Mouse (Mus musculus): ENCODE data around the gene Slc2a1. TPM values are rescaled to one million over a fixed set of nuclear protein-coding genes. Genes with fewer than 3 reads are reported as not detected.

Gene Slc2a1
- polyA plus RNA-seq, 1 experiment = 49.0 TPM

DNA sequence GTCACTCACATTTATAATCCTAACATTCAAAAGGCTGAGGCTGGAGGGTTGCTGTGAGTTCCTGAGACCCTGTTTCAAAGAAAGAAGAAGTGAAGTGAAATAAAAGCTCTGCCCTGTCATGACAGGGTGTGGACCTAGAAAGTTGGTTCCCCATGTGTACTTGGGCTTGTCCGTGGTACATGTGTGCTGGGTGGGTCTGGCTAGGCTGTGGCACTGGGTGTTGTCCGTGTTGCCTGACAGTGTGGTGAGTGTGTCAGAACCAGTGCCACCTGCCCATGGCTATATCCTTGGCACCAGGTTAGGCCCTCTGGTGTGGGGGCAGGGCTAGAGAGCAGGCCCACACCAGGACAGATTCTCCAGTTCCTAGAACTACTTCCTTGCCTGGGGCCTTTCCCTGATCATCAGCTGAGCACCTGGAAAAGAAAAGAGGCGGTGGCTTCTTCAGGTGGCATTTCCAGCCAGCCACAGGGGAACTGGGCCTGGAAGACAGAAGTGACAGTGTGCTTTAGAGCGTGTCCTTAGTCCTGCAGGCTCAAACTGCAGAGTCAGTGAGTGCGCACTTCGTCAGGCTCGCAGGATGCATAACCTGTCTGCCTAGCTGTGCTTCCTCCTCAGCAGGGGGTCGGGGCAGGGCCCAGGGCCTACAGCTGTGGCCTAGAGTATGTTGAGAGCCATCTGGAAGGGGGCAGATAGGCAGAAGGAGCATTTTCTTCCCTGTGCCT, 22.8 kb downstream of the Slc2a1 start:
- H3K27me3 ChIP-seq (ENCODE audit: control insufficient read depth, insufficient read depth, insufficient read length) = no peaks in the 10 kb centered on the region

DNA sequence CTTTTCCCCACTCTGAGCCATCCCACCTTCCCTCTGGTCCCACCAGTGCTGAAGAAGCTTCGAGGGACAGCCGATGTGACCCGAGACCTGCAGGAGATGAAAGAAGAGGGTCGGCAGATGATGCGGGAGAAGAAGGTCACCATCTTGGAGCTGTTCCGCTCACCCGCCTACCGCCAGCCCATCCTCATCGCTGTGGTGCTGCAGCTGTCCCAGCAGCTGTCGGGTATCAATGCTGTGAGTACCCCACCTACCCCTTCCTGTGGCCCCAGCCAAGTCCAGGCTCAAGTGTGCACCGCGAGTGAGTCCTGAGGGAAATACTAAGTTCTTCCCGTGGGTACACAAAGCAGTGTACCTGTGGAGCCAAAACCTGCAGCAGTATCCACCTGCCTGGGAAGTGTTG, 24.8 kb downstream of the Slc2a1 start:
- no peak for TF ChIP-seq MAX (IDR thresholded peaks at IDR 0.05)
- no peak for TF ChIP-seq MYOD1 (IDR thresholded peaks at IDR 0.05; ENCODE audit: control insufficient read depth, insufficient read length, low read depth)
- no peak for TF ChIP-seq FOSL1 (IDR thresholded peaks at IDR 0.05; ENCODE audit: insufficient read depth, low read length, poor library complexity, severe bottlenecking)
- H3K79me3 ChIP-seq (ENCODE audit: low read depth) = peaks cover 3% of the 10 kb centered on the region
- peaks cover 77% of the 10 kb centered on the region for H3K36me3 ChIP-seq (ENCODE audit: control insufficient read depth, insufficient read depth)
- no peak overlapping the region for H3K4me3 ChIP-seq (ENCODE audit: insufficient read depth, poor library complexity, severe bottlenecking)
- H3K27me3 ChIP-seq (ENCODE audit: control insufficient read depth, insufficient read depth, insufficient read length) = no peaks in the 10 kb centered on the region
- peaks cover 15% of the 10 kb centered on the region for H3K79me2 ChIP-seq (ENCODE audit: control insufficient read depth, insufficient read depth)
- H3ac ChIP-seq (ENCODE audit: control insufficient read depth, insufficient read length, low read depth) = no peak overlapping the region

More for the DNA sequence above, 22.8 kb downstream of the Slc2a1 start:
- Histone ChIP-seq H3K4me3 (ENCODE audit: insufficient read depth, poor library complexity, severe bottlenecking) (no peak overlapping the region), H3K36me3 (ENCODE audit: control insufficient read depth, insufficient read depth) (peaks cover 62% of the 10 kb centered on the region), H3K79me3 (ENCODE audit: low read depth) (peaks cover 13% of the 10 kb centered on the region), H3ac (ENCODE audit: control insufficient read depth, insufficient read length, low read depth) (no peak overlapping the region), H3K79me2 (ENCODE audit: control insufficient read depth, insufficient read depth) (peaks cover 34% of the 10 kb centered on the region)
- TF ChIP-seq FOSL1 (IDR thresholded peaks at IDR 0.05; ENCODE audit: insufficient read depth, low read length, poor library complexity, severe bottlenecking) = no peak

DNA sequence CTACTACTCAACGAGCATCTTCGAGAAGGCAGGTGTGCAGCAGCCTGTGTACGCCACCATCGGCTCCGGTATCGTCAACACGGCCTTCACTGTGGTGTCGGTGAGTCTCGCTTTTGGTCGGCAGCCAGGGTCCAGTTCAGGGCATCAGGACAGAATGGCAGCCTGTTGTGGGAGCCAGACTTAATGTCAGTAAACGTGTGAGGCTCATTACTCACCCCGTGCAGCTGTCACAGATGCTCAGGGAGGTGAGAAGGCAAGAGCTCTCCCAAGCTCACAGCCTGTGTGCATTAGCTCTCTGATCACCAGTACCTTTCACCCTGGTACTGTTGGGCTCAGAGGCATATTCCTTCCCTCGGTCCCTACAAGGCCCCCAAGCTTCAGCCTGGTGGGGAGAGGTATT, 25.3 kb downstream of the Slc2a1 start:
- TF ChIP-seq CTCF (IDR thresholded peaks at IDR 0.05; ENCODE audit: control insufficient read depth, insufficient read depth, insufficient read length) (no peak), FOSL1 (IDR thresholded peaks at IDR 0.05; ENCODE audit: insufficient read depth, low read length, poor library complexity, severe bottlenecking) (no peak), MYOD1 (IDR thresholded peaks at IDR 0.05; ENCODE audit: control insufficient read depth, insufficient read length, low read depth) (peak; percentile 53)
- H3K4me3 ChIP-seq (ENCODE audit: insufficient read depth, poor library complexity, severe bottlenecking) = no peak overlapping the region
- no peak overlapping the region for H3ac ChIP-seq (ENCODE audit: control insufficient read depth, insufficient read length, low read depth)
- H3K27me3 ChIP-seq (ENCODE audit: control insufficient read depth, insufficient read depth, insufficient read length) = no peaks in the 10 kb centered on the region
- peaks cover 9% of the 10 kb centered on the region for H3K79me2 ChIP-seq (ENCODE audit: control insufficient read depth, insufficient read depth)
- H3K36me3 ChIP-seq (ENCODE audit: control insufficient read depth, insufficient read depth) = peaks cover 77% of the 10 kb centered on the region
- peaks cover 3% of the 10 kb centered on the region for H3K79me3 ChIP-seq (ENCODE audit: low read depth)

- no peak overlapping the region for H3K4me3 ChIP-seq (ENCODE audit: insufficient read depth, poor library complexity, severe bottlenecking)
- H3ac ChIP-seq (ENCODE audit: control insufficient read depth, insufficient read length, low read depth) = no peak overlapping the region
- H3K36me3 ChIP-seq (ENCODE audit: control insufficient read depth, insufficient read depth) = peaks cover 58% of the 10 kb centered on the region
- H3K27me3 ChIP-seq (ENCODE audit: control insufficient read depth, insufficient read depth, insufficient read length) = no peaks in the 10 kb centered on the region
- no peaks in the 10 kb centered on the region for H3K79me2 ChIP-seq (ENCODE audit: control insufficient read depth, insufficient read depth)
- no peaks in the 10 kb centered on the region for H3K79me3 ChIP-seq (ENCODE audit: low read depth)
- TF ChIP-seq MAX (IDR thresholded peaks at IDR 0.05) (no peak), CTCF (IDR thresholded peaks at IDR 0.05; ENCODE audit: control insufficient read depth, insufficient read depth, insufficient read length) (no peak), MYOG (IDR thresholded peaks at IDR 0.05; ENCODE audit: control insufficient read depth, extremely low read depth, insufficient read length) (no peak), FOSL1 (IDR thresholded peaks at IDR 0.05; ENCODE audit: insufficient read depth, low read length, poor library complexity, severe bottlenecking) (no peak), CEBPB (IDR thresholded peaks at IDR 0.05; ENCODE audit: low read depth) (no peak), MYOD1 (IDR thresholded peaks at IDR 0.05; ENCODE audit: control insufficient read depth, insufficient read length, low read depth) (no peak), USF1 (IDR thresholded peaks at IDR 0.05; ENCODE audit: low read depth) (no peak)
Observed at GRCm38 (mm10) chr4:119137313-119137712, 28.8 kb downstream of the Slc2a1 start.

DNA sequence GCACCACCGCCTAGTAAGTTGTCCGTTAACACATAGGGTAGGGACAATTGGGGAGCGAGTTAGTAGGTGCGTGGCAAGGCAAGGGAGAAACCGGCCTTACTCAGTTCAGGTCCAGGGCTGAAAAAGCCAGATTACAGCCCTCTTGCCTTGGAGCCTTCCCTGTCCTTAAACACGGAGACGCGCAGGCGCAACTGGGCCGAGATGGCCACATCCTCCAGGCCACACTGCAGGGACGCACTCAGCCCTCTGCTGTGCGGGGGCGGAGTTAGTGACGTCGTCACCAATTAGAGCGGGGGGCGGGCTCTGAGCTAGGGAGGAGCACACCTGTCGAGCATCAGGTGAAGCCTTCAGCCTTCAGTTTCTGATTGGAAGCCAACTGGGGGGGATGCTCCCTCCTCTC, 29.7 kb downstream of the Slc2a1 start:
- no peak for TF ChIP-seq MYOG (IDR thresholded peaks at IDR 0.05; ENCODE audit: control insufficient read depth, extremely low read depth, insufficient read length)
- TF ChIP-seq MYOD1 (IDR thresholded peaks at IDR 0.05; ENCODE audit: control insufficient read depth, insufficient read length, low read depth) = no peak
- TF ChIP-seq CTCF (IDR thresholded peaks at IDR 0.05; ENCODE audit: control insufficient read depth, insufficient read depth, insufficient read length) = no peak
- TF ChIP-seq USF1 (IDR thresholded peaks at IDR 0.05; ENCODE audit: low read depth) = no peak
- no peak for TF ChIP-seq MAX (IDR thresholded peaks at IDR 0.05)
- Histone ChIP-seq H3K4me3 (ENCODE audit: insufficient read depth, poor library complexity, severe bottlenecking) (no peak overlapping the region), H3K27me3 (ENCODE audit: control insufficient read depth, insufficient read depth, insufficient read length) (no peaks in the 10 kb centered on the region), H3K36me3 (ENCODE audit: control insufficient read depth, insufficient read depth) (peaks cover 51% of the 10 kb centered on the region), H3K79me2 (ENCODE audit: control insufficient read depth, insufficient read depth) (no peaks in the 10 kb centered on the region), H3ac (ENCODE audit: control insufficient read depth, insufficient read length, low read depth) (no peak overlapping the region), H3K79me3 (ENCODE audit: low read depth) (no peaks in the 10 kb centered on the region)

DNA sequence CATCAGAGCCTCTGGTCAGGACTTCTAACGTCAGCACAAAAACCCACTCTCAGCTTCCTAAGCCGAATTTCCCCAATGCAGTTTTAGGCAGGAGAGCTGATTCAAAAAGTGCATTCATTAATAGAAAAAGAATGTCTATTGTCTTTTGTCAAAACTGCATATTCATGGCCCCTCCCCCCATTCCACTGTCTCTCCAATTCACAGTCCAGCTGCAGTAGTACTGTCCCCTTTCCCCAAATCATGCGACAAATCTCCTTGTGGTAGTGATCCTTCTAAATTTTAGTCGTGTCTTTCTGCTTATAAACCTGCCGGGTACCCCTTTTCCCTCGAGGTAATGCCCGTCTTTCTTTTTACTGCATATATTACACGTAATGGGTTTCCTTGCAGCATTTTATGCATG, 30.3 kb downstream of the Slc2a1 start:
- Histone ChIP-seq H3K27me3 (ENCODE audit: control insufficient read depth, insufficient read depth, insufficient read length) (no peaks in the 10 kb centered on the region), H3K4me3 (ENCODE audit: insufficient read depth, poor library complexity, severe bottlenecking) (no peak overlapping the region), H3ac (ENCODE audit: control insufficient read depth, insufficient read length, low read depth) (no peak overlapping the region), H3K79me3 (ENCODE audit: low read depth) (no peaks in the 10 kb centered on the region), H3K36me3 (ENCODE audit: control insufficient read depth, insufficient read depth) (peaks cover 45% of the 10 kb centered on the region), H3K79me2 (ENCODE audit: control insufficient read depth, insufficient read depth) (no peaks in the 10 kb centered on the region)
- no peak for TF ChIP-seq MYOG (IDR thresholded peaks at IDR 0.05; ENCODE audit: control insufficient read depth, extremely low read depth, insufficient read length)
- no peak for TF ChIP-seq MYOD1 (IDR thresholded peaks at IDR 0.05; ENCODE audit: control insufficient read depth, insufficient read length, low read depth)
- TF ChIP-seq CEBPB (IDR thresholded peaks at IDR 0.05; ENCODE audit: low read depth) = no peak
- TF ChIP-seq FOSL1 (IDR thresholded peaks at IDR 0.05; ENCODE audit: insufficient read depth, low read length, poor library complexity, severe bottlenecking) = no peak

Measured in C2C12 (cell line).